Mouse (Mus musculus) thymus, adult 2 months (tissue): Measurements from ENCODE around the gene 4930402F06Rik. TPM values are rescaled to one million over a fixed set of nuclear protein-coding genes. Genes with fewer than 3 reads are reported as not detected.
A peak's percentile ranks its signal among the peaks of the same experiment; 100 is the strongest.

Source experiments
- DNase-seq: peaks from one replicate; pipeline ENCODE4 v3.0.0; 2021
- H3K27ac ChIP-seq: fragments of 200-500 bp; 2 replicates; pipeline ENCODE4 v1.5.1; 2012; ENCODE audit warnings: low read length, control low read depth; ENCODE audit not compliant: control insufficient read depth, insufficient read depth
- H3K27me3 ChIP-seq: fragments of 200-500 bp; 2 replicates; pipeline ENCODE4 v1.6.1; 2012; ENCODE audit warnings: mild to moderate bottlenecking, low read length, moderate library complexity, mixed read lengths; ENCODE audit not compliant: control insufficient read depth, insufficient read depth
- H3K36me3 ChIP-seq: fragments of 200-500 bp; 2 replicates; pipeline ENCODE4 v1.6.1; 2012; ENCODE audit warnings: mild to moderate bottlenecking, low read length, moderate library complexity; ENCODE audit not compliant: control insufficient read depth, insufficient read depth
- H3K4me1 ChIP-seq: fragments of 200-500 bp; replicated peaks from 2 replicates; pipeline ENCODE4 v1.6.1; 2012; ENCODE audit warnings: low read length; ENCODE audit not compliant: control insufficient read depth, insufficient read depth
- H3K4me3 ChIP-seq: fragments of 200-500 bp; 2 replicates; pipeline ENCODE4 v1.5.1; 2012; ENCODE audit warnings: mild to moderate bottlenecking, low read length, control low read depth, moderate library complexity; ENCODE audit not compliant: control insufficient read depth, insufficient read depth
- CTCF ChIP-seq: fragments of 200-500 bp; IDR thresholded peaks from 2 replicates; pipeline ENCODE4 v1.5.1; 2012; ENCODE audit warnings: mild to moderate bottlenecking, control low read depth, low read length, moderate library complexity, borderline replicate concordance; ENCODE audit not compliant: control insufficient read depth, poor library complexity, insufficient read depth; ENCODE audit errors: extremely low read depth
- POLR2A ChIP-seq: fragments of 200-500 bp; IDR thresholded peaks from 2 replicates; pipeline ENCODE4 v1.6.1; 2012; ENCODE audit warnings: mild to moderate bottlenecking, low read length, control low read depth, moderate library complexity; ENCODE audit not compliant: control insufficient read depth, poor library complexity, insufficient read depth; ENCODE audit errors: extremely low read depth
- WGBS: fragments of 180-500 bp; shearing (Covaris S2); methylation state at CpG from one replicate; pipeline ENCODE4 v1.1.7; 2018; 5-methylcytosine and 5-hydroxymethylcytosine counted together
- polyA plus RNA-seq: library from polyadenylated mRNA; depleted of rRNA; stranded (reverse); fragments of >200 nt; gene quantifications from 2 replicates; pipeline ENCODE4 v1.2.3, GENCODE M21; 2012

Gene 4930402F06Rik
- polyA plus RNA-seq, 1 experiment = not detected

GRCm38 (mm10) chr2:35432011-35432410 is 35.0 kb upstream of the 4930402F06Rik start:
- no peak for DNase-seq
- no peak overlapping the region for H3K4me3 ChIP-seq

GRCm38 (mm10) chr2:35430806-35431205 is 33.8 kb upstream of the 4930402F06Rik start:
- no peaks in the 10 kb centered on the region for H3K36me3 ChIP-seq
- WGBS = 97% methylated on average over 8 of the region's 8 CpGs
- H3K27ac ChIP-seq = no peak overlapping the region
- TF ChIP-seq POLR2A = no peak
- TF ChIP-seq CTCF = no peak
- H3K27me3 ChIP-seq = no peaks in the 10 kb centered on the region
- H3K4me3 ChIP-seq = no peak overlapping the region
- DNase-seq = no peak
- H3K4me1 ChIP-seq = peaks cover 18% of the 10 kb centered on the region

More at GRCm38 (mm10) chr2:35432011-35432410, 35.0 kb upstream of the 4930402F06Rik start:
- Histone ChIP-seq H3K27me3 (no peaks in the 10 kb centered on the region), H3K4me1 (peaks cover 18% of the 10 kb centered on the region), H3K36me3 (no peaks in the 10 kb centered on the region), H3K27ac (no peak overlapping the region)
- 88% methylated on average over 7 of the region's 7 CpGs for WGBS
- TF ChIP-seq CTCF = no peak
- no peak for TF ChIP-seq POLR2A

GRCm38 (mm10) chr2:35428615-35429300 is 31.8 kb upstream of the 4930402F06Rik start:
- no peak for DNase-seq
- no peak for TF ChIP-seq CTCF
- no peak for TF ChIP-seq POLR2A
- no peaks in the 10 kb centered on the region for H3K27me3 ChIP-seq
- H3K36me3 ChIP-seq = no peaks in the 10 kb centered on the region
- 88% methylated on average over 4 of the region's 4 CpGs for WGBS
- no peak overlapping the region for H3K4me3 ChIP-seq
- no peak overlapping the region for H3K27ac ChIP-seq
- peaks cover 17% of the 10 kb centered on the region for H3K4me1 ChIP-seq

GRCm38 (mm10) chr2:35427559-35427958 is 30.6 kb upstream of the 4930402F06Rik start:
- H3K4me3 ChIP-seq = no peak overlapping the region
- TF ChIP-seq CTCF = no peak
- TF ChIP-seq POLR2A = no peak
- WGBS = 92% methylated on average over 2 of the region's 2 CpGs
- peaks cover 15% of the 10 kb centered on the region for H3K4me1 ChIP-seq
- H3K27ac ChIP-seq = no peak overlapping the region
- H3K27me3 ChIP-seq = no peaks in the 10 kb centered on the region
- DNase-seq = no peak
- H3K36me3 ChIP-seq = 0 out of 2 replicates have a peak, but pooled peaks cover 5% of the 10 kb centered on the region

- H3K4me1 ChIP-seq = peaks cover 18% of the 10 kb centered on the region
- no peak for DNase-seq
- H3K36me3 ChIP-seq = peaks cover 28% of the 10 kb centered on the region
- no peaks in the 10 kb centered on the region for H3K27me3 ChIP-seq
- WGBS = 96% methylated on average over 1 of the region's 1 CpGs
- TF ChIP-seq CTCF (no peak), POLR2A (no peak)
- no peak overlapping the region for H3K4me3 ChIP-seq
- no peak overlapping the region for H3K27ac ChIP-seq
Measured at GRCm38 (mm10) chr2:35423711-35424339, 26.9 kb upstream of the 4930402F06Rik start.

GRCm38 (mm10) chr2:35422384-35422783 is 25.4 kb upstream of the 4930402F06Rik start:
- Histone ChIP-seq H3K27me3 (no peaks in the 10 kb centered on the region), H3K4me1 (peaks cover 20% of the 10 kb centered on the region), H3K36me3 (peaks cover 29% of the 10 kb centered on the region), H3K27ac (peak overlapping the region; percentile 38; the same call in 1 of the 2 replicates), H3K4me3 (no peak overlapping the region)
- peak; percentile 40 for DNase-seq
- no peak for TF ChIP-seq POLR2A
- no peak for TF ChIP-seq CTCF
- 17% methylated on average over 3 of the region's 3 CpGs for WGBS
